Mouse (Mus musculus) liver, postnatal 0 days (tissue): Measurements from ENCODE around the gene Nat9.

Experiments used
- CTCF ChIP-seq: sonication (generic); IDR thresholded peaks from 2 replicates; pipeline ENCODE4 v1.5.1; 2016; ENCODE audit warnings: antibody characterized with exemption, low read depth
- EP300 ChIP-seq: IDR thresholded peaks from 2 replicates; pipeline ENCODE4 v1.6.1; 2016; ENCODE audit warnings: antibody characterized with exemption, low read depth, mild to moderate bottlenecking

GRCm38 (mm10) chr11:115157933-115158719 lies 29.5 kb downstream of the Nat9 start:
- TF ChIP-seq CTCF (no peak), EP300 (no peak)
